Mouse (Mus musculus): Measurements from ENCODE around the gene Rab25.

DNA sequence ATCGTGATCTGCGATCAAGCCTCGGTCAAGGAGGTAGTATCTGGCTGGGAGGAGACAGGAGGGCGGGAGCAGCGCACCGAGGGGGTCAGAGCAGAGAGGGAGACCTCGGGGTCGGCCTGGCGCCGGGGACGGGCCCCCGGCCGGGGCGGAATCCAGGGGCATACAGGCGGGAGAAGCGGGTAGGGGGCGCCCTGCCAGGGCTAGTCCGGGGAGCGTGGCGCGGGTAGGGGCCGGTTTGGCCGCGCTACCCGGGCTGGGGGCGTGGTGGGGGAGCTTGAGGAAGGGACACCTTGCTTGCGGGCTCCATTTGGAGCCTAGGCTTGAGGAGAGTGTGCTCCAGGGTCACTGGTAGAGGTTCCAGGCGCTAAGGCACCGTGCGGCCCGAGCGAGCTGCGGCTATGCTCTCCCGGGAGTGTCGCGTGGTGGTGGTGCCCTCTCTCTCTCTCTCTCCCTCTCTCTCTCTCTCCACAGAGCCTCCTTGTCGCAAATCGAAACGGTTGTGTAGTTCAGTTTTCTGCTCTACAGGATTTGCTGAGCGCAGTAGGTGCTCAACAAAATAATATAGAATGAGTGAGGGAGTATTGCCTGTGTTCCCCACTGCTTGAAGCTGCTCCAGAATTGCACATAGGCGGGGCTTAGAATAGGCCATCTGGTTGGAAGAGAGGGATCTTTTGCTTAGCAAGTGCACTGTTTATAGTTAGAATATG, 5.9 kb upstream of the Rab25 start:
- no peak for TF ChIP-seq CTCF (IDR thresholded peaks at IDR 0.05; ENCODE audit: borderline replicate concordance, control insufficient read depth, extremely low read depth, insufficient read depth, low read length, poor library complexity)
- 0 out of 2 replicates have a peak, but pooled peaks have one; percentile 13 for TF ChIP-seq POLR2A (IDR thresholded peaks at IDR 0.05; ENCODE audit: control insufficient read depth, extremely low read depth, insufficient read depth, low read length, poor library complexity)

All from thymus, adult 2 months (tissue).